Mouse (Mus musculus): ENCODE results near the gene Rtn3. TPM values are rescaled to one million over a fixed set of nuclear protein-coding genes. Genes with fewer than 3 reads are reported as not detected.

Gene Rtn3
- polyA plus RNA-seq, 1 experiment = 88.7 TPM

- TF ChIP-seq POLR2A (IDR thresholded peaks at IDR 0.05; ENCODE audit: control insufficient read depth, low read depth, low read length) (no peak), CTCF (IDR thresholded peaks at IDR 0.05; ENCODE audit: control insufficient read depth, insufficient read depth, insufficient replicate concordance, low read depth, low read length) (no peak)
- no peaks in the 10 kb centered on the region for H3K27me3 ChIP-seq (ENCODE audit: control insufficient read depth, insufficient read depth, low read length)
Observed at GRCm38 (mm10) chr19:7495221-7496038, 12.3 kb upstream of the Rtn3 start.

DNA sequence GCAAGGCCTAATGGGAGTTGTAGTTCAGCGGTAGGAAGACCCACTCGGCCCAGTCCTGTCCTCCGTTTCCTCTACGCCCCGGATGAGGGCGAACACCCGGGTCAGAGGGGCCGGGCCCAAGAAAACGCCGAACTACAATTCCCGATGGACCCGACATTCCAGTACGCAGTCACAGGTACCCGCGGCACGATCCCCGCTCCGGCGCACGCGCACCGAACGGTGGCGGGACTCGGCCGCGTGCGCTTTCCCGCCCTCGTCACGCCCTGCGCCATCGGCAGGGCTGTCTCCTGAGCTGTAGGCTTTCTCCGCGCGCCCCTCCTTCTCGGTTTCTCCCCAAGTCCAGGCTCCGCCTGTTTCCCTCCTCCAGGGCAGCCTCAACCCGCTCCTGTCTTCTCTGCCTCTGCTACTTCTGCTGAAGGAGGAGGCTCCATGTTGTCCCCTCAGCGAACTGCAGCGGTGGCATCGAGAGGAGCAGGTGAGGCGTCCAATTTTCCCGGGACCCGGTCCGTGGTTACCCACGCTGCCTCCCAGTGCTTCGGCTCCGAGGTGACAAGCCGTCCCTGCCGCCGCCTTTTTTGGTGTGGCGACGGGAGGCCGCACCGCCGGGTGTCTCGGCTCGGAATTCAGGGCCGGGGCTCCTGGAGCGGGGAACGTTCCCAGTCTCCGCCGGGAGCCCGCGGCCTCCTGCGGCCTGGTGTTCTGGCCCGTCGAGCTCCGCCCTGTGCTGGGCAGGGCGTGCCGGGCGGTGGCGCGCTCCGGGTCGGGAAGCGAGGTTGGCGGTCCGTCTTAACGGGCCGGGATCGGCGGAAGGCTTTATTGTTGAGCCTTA, 11.3 kb upstream of the Rtn3 start:
- peak; percentile 85 for TF ChIP-seq POLR2A (IDR thresholded peaks at IDR 0.05; ENCODE audit: control insufficient read depth, low read depth, low read length)
- TF ChIP-seq CTCF (IDR thresholded peaks at IDR 0.05; ENCODE audit: control insufficient read depth, insufficient read depth, insufficient replicate concordance, low read depth, low read length) = 0 out of 2 replicates have a peak, but pooled peaks have one; percentile 5
- Histone ChIP-seq H3K4me1 (ENCODE audit: control insufficient read depth, insufficient read depth, low read length) (peaks cover 2% of the 10 kb centered on the region; the same call in 1 of the 2 replicates), H3K4me3 (ENCODE audit: control insufficient read depth, low read depth, low read length) (peak overlapping the region; percentile 87), H3K27ac (ENCODE audit: control insufficient read depth, insufficient read depth, low read depth, low read length) (peak overlapping the region; percentile 94), H3K36me3 (ENCODE audit: control insufficient read depth, insufficient read depth, low read length) (no peaks in the 10 kb centered on the region), H3K27me3 (ENCODE audit: control insufficient read depth, insufficient read depth, low read length) (no peaks in the 10 kb centered on the region)

More at GRCm38 (mm10) chr19:7495221-7496038, 12.3 kb upstream of the Rtn3 start:
- Histone ChIP-seq H3K36me3 (ENCODE audit: control insufficient read depth, insufficient read depth, low read length) (no peaks in the 10 kb centered on the region), H3K4me1 (ENCODE audit: control insufficient read depth, insufficient read depth, low read length) (peaks cover 2% of the 10 kb centered on the region; the same call in 1 of the 2 replicates), H3K27ac (ENCODE audit: control insufficient read depth, insufficient read depth, low read depth, low read length) (peak overlapping the region; percentile 8; the same call in 1 of the 2 replicates), H3K4me3 (ENCODE audit: control insufficient read depth, low read depth, low read length) (peak overlapping the region; percentile 87)

GRCm38 (mm10) chr19:7493352-7494186, 10.5 kb upstream of the Rtn3 start, which contains the start of gene Atl3:
Atl3 (plus strand) TSS chr19:7494040.
- peak within 1 kb of the TSS; percentile 87 for H3K4me3 ChIP-seq (ENCODE audit: control insufficient read depth, low read depth, low read length)
- H3K27me3 ChIP-seq (ENCODE audit: control insufficient read depth, insufficient read depth, low read length) = no peaks in the 10 kb centered on the region
- TF ChIP-seq POLR2A (IDR thresholded peaks at IDR 0.05; ENCODE audit: control insufficient read depth, low read depth, low read length) (no peak), CTCF (IDR thresholded peaks at IDR 0.05; ENCODE audit: control insufficient read depth, insufficient read depth, insufficient replicate concordance, low read depth, low read length) (no peak)
- no peaks in the 10 kb centered on the region for H3K36me3 ChIP-seq (ENCODE audit: control insufficient read depth, insufficient read depth, low read length)
- H3K27ac ChIP-seq (ENCODE audit: control insufficient read depth, insufficient read depth, low read depth, low read length) = peak within 1 kb of the TSS; percentile 94
- H3K4me1 ChIP-seq (ENCODE audit: control insufficient read depth, insufficient read depth, low read length) = peaks cover 2% of the 10 kb centered on the region; the same call in 1 of the 2 replicates

DNA sequence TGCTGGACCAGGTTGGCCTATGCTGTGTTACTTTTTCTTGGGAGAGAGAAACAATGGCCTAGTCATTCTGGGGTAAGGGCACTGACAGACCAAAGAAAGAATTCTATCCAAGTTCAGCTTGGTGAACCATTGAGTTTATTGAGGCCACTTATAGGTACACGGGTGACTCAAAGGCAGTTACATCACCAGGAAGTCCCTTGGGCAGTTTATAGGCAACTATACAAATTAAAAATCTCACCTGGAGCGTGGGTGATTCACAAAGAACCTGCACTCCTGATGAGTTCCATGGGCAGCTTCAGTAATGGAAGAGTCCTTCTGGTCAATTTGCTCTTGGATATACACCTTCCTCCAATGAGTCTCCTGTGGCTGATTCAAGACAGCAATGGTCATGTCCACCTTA, 9.6 kb upstream of the Rtn3 start:
- no peaks in the 10 kb centered on the region for H3K36me3 ChIP-seq (ENCODE audit: control insufficient read depth, insufficient read depth, low read length)
- no peak for TF ChIP-seq POLR2A (IDR thresholded peaks at IDR 0.05; ENCODE audit: control insufficient read depth, low read depth, low read length)
- no peak for TF ChIP-seq CTCF (IDR thresholded peaks at IDR 0.05; ENCODE audit: control insufficient read depth, insufficient read depth, insufficient replicate concordance, low read depth, low read length)
- no peak overlapping the region for H3K27ac ChIP-seq (ENCODE audit: control insufficient read depth, insufficient read depth, low read depth, low read length)
- H3K4me1 ChIP-seq (ENCODE audit: control insufficient read depth, insufficient read depth, low read length) = peaks cover 2% of the 10 kb centered on the region; the same call in 1 of the 2 replicates
- H3K27me3 ChIP-seq (ENCODE audit: control insufficient read depth, insufficient read depth, low read length) = no peaks in the 10 kb centered on the region
- H3K4me3 ChIP-seq (ENCODE audit: control insufficient read depth, low read depth, low read length) = peak overlapping the region; percentile 57; the same call in 1 of the 2 replicates

DNA sequence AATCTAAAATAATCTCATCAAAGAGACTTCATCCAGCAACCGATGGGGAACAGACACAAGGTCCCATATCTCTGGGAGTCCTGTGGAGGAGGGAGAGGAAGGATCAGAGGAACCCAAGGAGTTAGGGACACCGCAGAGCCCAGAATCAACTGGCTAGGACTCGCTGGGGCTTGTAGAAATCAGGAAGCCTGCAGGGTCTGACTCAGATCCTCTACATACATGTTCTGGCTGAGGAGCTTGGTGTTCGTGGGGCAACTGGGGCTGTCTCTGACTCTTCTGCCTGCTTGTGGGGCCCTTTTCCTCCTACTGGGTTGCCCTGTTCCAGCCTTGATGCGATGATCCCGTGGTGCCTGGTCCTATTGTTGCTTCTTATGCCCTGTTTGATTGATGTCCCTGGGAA, 8.9 kb upstream of the Rtn3 start:
- H3K4me1 ChIP-seq (ENCODE audit: control insufficient read depth, insufficient read depth, low read length) = peaks cover 2% of the 10 kb centered on the region; the same call in 1 of the 2 replicates
- no peaks in the 10 kb centered on the region for H3K27me3 ChIP-seq (ENCODE audit: control insufficient read depth, insufficient read depth, low read length)
- peak overlapping the region; percentile 43 for H3K4me3 ChIP-seq (ENCODE audit: control insufficient read depth, low read depth, low read length)
- no peaks in the 10 kb centered on the region for H3K36me3 ChIP-seq (ENCODE audit: control insufficient read depth, insufficient read depth, low read length)
- no peak for TF ChIP-seq POLR2A (IDR thresholded peaks at IDR 0.05; ENCODE audit: control insufficient read depth, low read depth, low read length)
- no peak for TF ChIP-seq CTCF (IDR thresholded peaks at IDR 0.05; ENCODE audit: control insufficient read depth, insufficient read depth, insufficient replicate concordance, low read depth, low read length)
- H3K27ac ChIP-seq (ENCODE audit: control insufficient read depth, insufficient read depth, low read depth, low read length) = no peak overlapping the region

GRCm38 (mm10) chr19:7487680-7488079, 4.6 kb upstream of the Rtn3 start:
- Histone ChIP-seq H3K4me1 (ENCODE audit: control insufficient read depth, insufficient read depth, low read length) (no peaks in the 10 kb centered on the region), H3K4me3 (ENCODE audit: control insufficient read depth, low read depth, low read length) (no peak overlapping the region), H3K27ac (ENCODE audit: control insufficient read depth, insufficient read depth, low read depth, low read length) (no peak overlapping the region), H3K36me3 (ENCODE audit: control insufficient read depth, insufficient read depth, low read length) (no peaks in the 10 kb centered on the region), H3K27me3 (ENCODE audit: control insufficient read depth, insufficient read depth, low read length) (no peaks in the 10 kb centered on the region)
- no peak for TF ChIP-seq POLR2A (IDR thresholded peaks at IDR 0.05; ENCODE audit: control insufficient read depth, low read depth, low read length)
- TF ChIP-seq CTCF (IDR thresholded peaks at IDR 0.05; ENCODE audit: control insufficient read depth, insufficient read depth, insufficient replicate concordance, low read depth, low read length) = no peak

Data from testis, adult 2 months (tissue).